Mouse (Mus musculus): ENCODE measurements at regions not wholly inside any gene's neighbourhood (a gene's known extent, or its start where the extent isn't known, plus 50 kb on each side); places are given as distances from the start of the nearest gene placed in this dataset.
A peak's percentile ranks its signal among the peaks of the same experiment; 100 is the strongest.
"Not testable (repeated sequence)": the region's sequence is repeated elsewhere in the genome, so short reads cannot be mapped to it uniquely, and the experiment has no call there.

DNA sequence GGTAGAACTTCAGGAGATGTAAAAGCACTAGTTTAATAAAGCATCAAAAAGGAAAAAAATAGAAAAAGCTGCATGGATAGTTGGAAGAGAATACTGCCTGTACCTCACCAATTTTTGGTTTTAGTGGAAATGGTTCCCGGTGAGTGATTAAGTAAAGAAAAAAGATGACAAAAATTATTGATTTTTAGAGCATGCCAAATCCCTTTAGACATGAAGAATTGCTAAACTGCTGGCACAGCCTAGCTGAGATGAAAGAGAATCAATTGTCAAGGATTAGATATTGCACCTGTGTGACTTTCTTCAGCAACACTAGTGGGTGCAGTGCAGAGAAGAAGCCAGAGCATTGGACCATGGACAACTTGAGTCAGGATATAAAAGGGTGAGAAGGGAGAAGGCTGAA is 348.7 kb upstream of the Cpeb2 start:
- Histone ChIP-seq H3K4me3 (replicated peaks) (no peak overlapping the region), H3K27ac (no peak overlapping the region), H3K4me1 (no peaks in the 10 kb centered on the region), H3K27me3 (no peaks in the 10 kb centered on the region), H3K4me2 (no peak overlapping the region), H3K9ac (no peak overlapping the region), H3K9me3 (no peaks in the 10 kb centered on the region), H3K36me3 (replicated peaks) (no peaks in the 10 kb centered on the region)
- ATAC-seq (ENCODE audit: low FRiP score) = no peak
- WGBS = 93% methylated on average over 1 of the region's 1 CpGs

DNA sequence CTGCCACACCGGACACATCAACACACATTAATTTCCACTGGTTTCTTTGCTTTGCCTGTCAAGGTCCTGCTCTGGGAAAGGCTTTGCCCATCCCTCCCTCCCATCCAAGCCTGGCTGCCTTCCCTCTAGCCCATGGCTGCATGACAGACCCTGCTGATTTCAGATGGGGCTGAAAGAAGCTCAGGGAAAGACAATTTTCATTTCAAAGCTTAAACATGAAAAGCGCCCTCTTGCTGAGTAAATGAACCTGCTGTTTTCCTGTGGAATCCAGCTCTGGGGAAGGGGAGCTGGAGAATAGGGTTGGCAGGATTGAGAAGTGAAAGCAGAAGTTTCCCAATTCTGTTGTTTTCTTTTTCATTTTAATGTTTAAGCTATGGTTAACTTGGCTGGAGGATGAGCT is 341.1 kb upstream of the Cpeb2 start:
- 0 out of 2 replicates have a peak, but pooled peaks have one; percentile 44 for ATAC-seq (ENCODE audit: low FRiP score)
- H3K4me1 ChIP-seq = peaks cover 6% of the 10 kb centered on the region; the same call in 1 of the 2 replicates

DNA sequence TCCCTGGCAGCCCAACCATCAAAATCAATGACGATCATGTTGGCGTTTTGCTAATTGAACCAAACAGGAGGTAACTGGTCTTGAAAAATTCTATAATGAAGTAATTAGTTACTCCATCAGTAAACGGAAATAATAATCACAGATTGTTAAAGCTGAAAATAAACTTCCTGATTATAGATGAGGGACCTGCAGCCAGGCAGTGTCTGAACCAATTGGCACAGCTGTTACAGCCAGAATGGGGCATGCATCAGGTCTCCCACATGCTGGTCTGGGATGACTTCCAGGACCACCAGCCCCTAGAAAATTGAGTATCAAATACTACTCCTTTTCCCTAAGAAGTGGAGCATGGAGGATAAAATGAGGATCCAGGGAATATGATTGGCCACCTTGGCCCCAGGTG is 326.8 kb upstream of the Cpeb2 start:
- no peak overlapping the region for H3K4me2 ChIP-seq
- no peak overlapping the region for H3K27ac ChIP-seq
- no peaks in the 10 kb centered on the region for H3K4me1 ChIP-seq
- H3K27me3 ChIP-seq = no peaks in the 10 kb centered on the region
- no peak overlapping the region for H3K9ac ChIP-seq
- 76% methylated on average over 3 of the region's 3 CpGs for WGBS
- no peaks in the 10 kb centered on the region for H3K9me3 ChIP-seq
- no peaks in the 10 kb centered on the region for H3K36me3 ChIP-seq (replicated peaks)
- no peak overlapping the region for H3K4me3 ChIP-seq (replicated peaks)
- ATAC-seq (ENCODE audit: low FRiP score) = no peak

More for the DNA sequence above, 341.1 kb upstream of the Cpeb2 start:
- H3K4me3 ChIP-seq (replicated peaks) = no peak overlapping the region
- H3K36me3 ChIP-seq (replicated peaks) = no peaks in the 10 kb centered on the region
- H3K27ac ChIP-seq = no peak overlapping the region
- H3K9ac ChIP-seq = no peak overlapping the region
- no peaks in the 10 kb centered on the region for H3K27me3 ChIP-seq
- 14% methylated on average over 2 of the region's 2 CpGs for WGBS
- H3K9me3 ChIP-seq = no peaks in the 10 kb centered on the region
- no peak overlapping the region for H3K4me2 ChIP-seq

GRCm38 (mm10) chr5:42919328-42919727 is 313.6 kb upstream of the Cpeb2 start:
- ATAC-seq (ENCODE audit: low FRiP score) = no peak
- no peak overlapping the region for H3K4me3 ChIP-seq (replicated peaks)

DNA sequence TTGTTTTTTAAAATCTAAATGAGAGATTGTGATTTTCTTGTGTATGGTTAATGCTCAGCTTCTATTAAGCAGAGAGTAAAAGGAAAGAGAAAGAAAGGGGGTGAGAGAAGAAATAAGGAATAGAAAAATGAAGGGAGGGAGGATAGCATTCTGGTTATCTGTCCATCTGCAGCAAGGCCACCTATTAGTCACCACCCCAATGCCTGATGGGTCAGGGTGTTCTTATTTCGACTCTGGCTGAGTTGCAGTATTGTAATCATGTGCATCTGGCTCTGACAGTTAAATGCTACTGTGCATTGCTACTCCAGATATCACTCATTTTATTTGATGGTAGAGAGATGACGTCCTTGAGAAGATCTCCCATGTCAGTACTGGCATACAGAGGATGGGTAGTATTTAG is 300.9 kb upstream of the Cpeb2 start:
- Histone ChIP-seq H3K36me3 (replicated peaks) (no peaks in the 10 kb centered on the region), H3K4me3 (replicated peaks) (no peak overlapping the region), H3K9me3 (no peaks in the 10 kb centered on the region), H3K27me3 (no peaks in the 10 kb centered on the region), H3K4me2 (no peak overlapping the region), H3K9ac (no peak overlapping the region), H3K4me1 (no peaks in the 10 kb centered on the region), H3K27ac (no peak overlapping the region)
- ATAC-seq (ENCODE audit: low FRiP score) = no peak
- WGBS = 69% methylated on average over 2 of the region's 2 CpGs

More at GRCm38 (mm10) chr5:42919328-42919727, 313.6 kb upstream of the Cpeb2 start:
- H3K4me1 ChIP-seq = no peaks in the 10 kb centered on the region
- no peak overlapping the region for H3K9ac ChIP-seq
- H3K4me2 ChIP-seq = no peak overlapping the region
- H3K36me3 ChIP-seq (replicated peaks) = no peaks in the 10 kb centered on the region
- no peaks in the 10 kb centered on the region for H3K9me3 ChIP-seq
- 90% methylated on average over 3 of the region's 3 CpGs for WGBS
- no peak overlapping the region for H3K27ac ChIP-seq
- H3K27me3 ChIP-seq = no peaks in the 10 kb centered on the region

DNA sequence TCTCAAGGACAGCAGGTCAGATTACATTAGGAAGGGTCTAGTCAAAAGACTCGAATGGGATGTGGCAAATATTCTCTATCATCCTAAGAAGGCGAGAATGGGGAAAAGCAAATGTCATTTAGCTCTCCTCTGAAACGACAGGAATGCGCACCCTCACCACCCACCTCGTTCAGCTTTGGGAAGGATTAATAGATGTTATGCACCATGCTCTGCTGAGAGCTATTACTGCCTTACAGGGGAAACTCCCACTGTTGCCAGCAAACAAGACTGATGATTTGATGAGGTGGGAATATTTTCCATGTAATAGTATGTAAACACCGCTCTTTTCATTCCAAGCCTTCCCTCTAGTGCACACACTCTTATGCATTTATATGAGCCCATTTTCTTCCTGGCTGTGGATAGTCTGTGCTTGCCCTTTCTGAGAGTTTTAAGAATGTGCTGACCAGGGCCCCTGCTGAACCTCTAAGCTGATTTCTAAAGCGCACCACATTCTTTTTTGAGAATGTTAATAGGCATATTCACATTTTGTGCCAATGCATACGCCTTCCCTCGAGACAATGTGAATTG is 273.6 kb upstream of the Cpeb2 start:
- Histone ChIP-seq H3K9me3 (no peaks in the 10 kb centered on the region), H3K4me2 (no peak overlapping the region), H3K27ac (no peak overlapping the region), H3K27me3 (no peaks in the 10 kb centered on the region), H3K4me1 (no peaks in the 10 kb centered on the region), H3K4me3 (replicated peaks) (no peak overlapping the region), H3K36me3 (replicated peaks) (no peaks in the 10 kb centered on the region), H3K9ac (no peak overlapping the region)
- 0 out of 2 replicates have a peak, but pooled peaks have one; percentile 33 for ATAC-seq (ENCODE audit: low FRiP score)
- 60% methylated on average over 9 of the region's 9 CpGs for WGBS

DNA sequence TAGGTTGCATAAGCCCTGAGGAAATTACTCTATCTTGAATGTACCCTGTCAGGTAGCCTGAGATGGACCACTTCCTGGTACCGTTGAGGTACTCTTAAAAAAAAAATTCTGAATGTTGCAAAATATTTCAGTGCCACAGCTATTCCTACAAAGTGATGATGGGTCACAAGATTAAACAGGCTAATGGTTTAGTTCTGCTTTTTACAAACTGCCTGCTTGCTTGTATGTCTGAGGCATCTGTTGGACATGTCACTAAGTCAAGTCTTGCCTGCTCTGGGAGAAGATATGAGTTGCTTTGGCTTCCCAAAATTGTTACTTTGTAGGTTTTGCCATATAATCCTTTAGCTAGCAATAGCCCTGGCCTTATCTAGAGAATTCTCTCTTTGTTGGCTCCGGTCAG is 266.0 kb upstream of the Cpeb2 start:
- not testable (repeated sequence) for H3K9ac ChIP-seq; H3K4me3 ChIP-seq (replicated peaks); ATAC-seq (ENCODE audit: low FRiP score); H3K36me3 ChIP-seq (replicated peaks); H3K4me2 ChIP-seq; H3K27ac ChIP-seq; H3K27me3 ChIP-seq; H3K4me1 ChIP-seq; H3K9me3 ChIP-seq
- WGBS = 85% methylated on average over 2 of the region's 2 CpGs

- no peak overlapping the region for H3K4me2 ChIP-seq
- no peak for ATAC-seq (ENCODE audit: low FRiP score)
- no peak overlapping the region for H3K4me3 ChIP-seq (replicated peaks)
- H3K36me3 ChIP-seq (replicated peaks) = no peaks in the 10 kb centered on the region
- H3K9me3 ChIP-seq = no peaks in the 10 kb centered on the region
- no peak overlapping the region for H3K9ac ChIP-seq
- no peak overlapping the region for H3K27ac ChIP-seq
- H3K27me3 ChIP-seq = no peaks in the 10 kb centered on the region
- no peaks in the 10 kb centered on the region for H3K4me1 ChIP-seq
Measured at GRCm38 (mm10) chr5:42969209-42969608, 263.8 kb upstream of the Cpeb2 start.

GRCm38 (mm10) chr5:42969621-42970020 is 263.3 kb upstream of the Cpeb2 start:
- no peaks in the 10 kb centered on the region for H3K9me3 ChIP-seq

DNA sequence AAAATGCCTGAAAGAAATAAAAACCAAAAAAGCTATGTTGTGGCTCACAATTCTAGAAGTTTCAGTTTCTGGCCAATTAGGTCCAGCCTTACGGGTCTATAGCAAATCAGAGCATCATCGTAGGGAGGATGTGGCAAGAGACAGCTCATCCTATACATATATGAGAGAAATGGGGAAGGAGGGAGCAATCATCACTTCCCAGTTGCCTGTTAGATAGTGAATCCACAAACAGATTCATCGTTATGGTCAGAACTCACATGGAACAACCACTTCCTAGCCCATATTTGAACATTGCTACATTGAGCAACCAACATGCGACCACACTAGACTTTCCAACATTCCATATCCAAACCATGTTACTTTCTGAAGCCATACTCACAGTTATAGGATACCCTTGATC is 255.9 kb upstream of the Cpeb2 start:
- H3K4me3 ChIP-seq (replicated peaks) = no peak overlapping the region
- ATAC-seq (ENCODE audit: low FRiP score) = no peak
- H3K4me1 ChIP-seq = no peaks in the 10 kb centered on the region; the same call in 1 of the 2 replicates
- H3K27me3 ChIP-seq = no peaks in the 10 kb centered on the region
- H3K27ac ChIP-seq = no peak overlapping the region
- no peak overlapping the region for H3K4me2 ChIP-seq
- H3K9ac ChIP-seq = no peak overlapping the region
- no peaks in the 10 kb centered on the region for H3K36me3 ChIP-seq (replicated peaks)
- WGBS = 87% methylated on average over 4 of the region's 4 CpGs
- no peaks in the 10 kb centered on the region for H3K9me3 ChIP-seq

More at GRCm38 (mm10) chr5:42969621-42970020, 263.3 kb upstream of the Cpeb2 start:
- H3K9ac ChIP-seq = no peak overlapping the region
- H3K27ac ChIP-seq = no peak overlapping the region
- no peaks in the 10 kb centered on the region for H3K36me3 ChIP-seq (replicated peaks)
- H3K27me3 ChIP-seq = no peaks in the 10 kb centered on the region
- H3K4me2 ChIP-seq = no peak overlapping the region
- H3K4me3 ChIP-seq (replicated peaks) = no peak overlapping the region
- ATAC-seq (ENCODE audit: low FRiP score) = no peak
- WGBS = 83% methylated on average over 3 of the region's 3 CpGs
- no peaks in the 10 kb centered on the region for H3K4me1 ChIP-seq

DNA sequence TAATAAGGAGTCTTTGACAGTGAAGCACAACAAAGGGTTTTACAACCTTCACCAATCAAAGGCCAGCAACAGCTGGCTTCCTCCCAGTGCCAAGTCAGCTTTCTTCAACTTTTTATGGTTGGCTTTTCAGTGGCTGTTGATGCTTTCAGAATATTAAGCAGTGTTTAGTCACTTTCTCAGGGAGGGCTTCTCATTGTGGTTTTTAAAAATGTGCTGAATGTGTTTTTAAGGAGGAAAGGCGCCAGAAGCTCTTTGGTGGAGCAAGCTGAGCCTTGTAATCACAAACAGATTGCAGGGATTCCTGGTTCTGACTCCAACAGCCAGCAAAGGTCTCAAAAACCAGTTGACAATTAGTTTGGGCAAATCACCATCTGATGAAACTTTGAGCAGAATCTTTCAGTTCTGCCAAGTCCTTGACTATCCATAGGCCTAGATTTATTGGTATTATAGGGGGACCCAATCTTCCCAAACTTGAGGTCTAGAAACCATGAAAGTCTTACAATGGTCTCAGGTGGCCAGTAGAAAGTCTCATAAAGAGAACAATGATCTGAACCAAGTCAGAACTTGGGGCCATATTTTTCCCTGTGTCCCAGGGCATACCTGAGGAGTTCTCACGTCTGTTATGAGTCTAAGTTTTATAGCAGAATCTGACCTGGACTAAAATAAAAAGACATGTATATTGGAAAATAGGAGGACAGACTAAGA is 251.9 kb upstream of the Cpeb2 start:
- Histone ChIP-seq H3K36me3 (replicated peaks) (no peaks in the 10 kb centered on the region), H3K4me1 (no peaks in the 10 kb centered on the region; the same call in 1 of the 2 replicates), H3K27me3 (no peaks in the 10 kb centered on the region), H3K9me3 (no peaks in the 10 kb centered on the region), H3K9ac (no peak overlapping the region), H3K4me2 (no peak overlapping the region), H3K27ac (no peak overlapping the region), H3K4me3 (replicated peaks) (no peak overlapping the region)
- no peak for ATAC-seq (ENCODE audit: low FRiP score)
- WGBS = 67% methylated on average over 2 of the region's 2 CpGs

- no peaks in the 10 kb centered on the region for H3K36me3 ChIP-seq (replicated peaks)
- no peak overlapping the region for H3K4me2 ChIP-seq
- H3K9me3 ChIP-seq = no peaks in the 10 kb centered on the region
- H3K27ac ChIP-seq = no peak overlapping the region
- 82% methylated on average over 4 of the region's 4 CpGs for WGBS
- ATAC-seq (ENCODE audit: low FRiP score) = no peak
- no peaks in the 10 kb centered on the region for H3K4me1 ChIP-seq
- H3K4me3 ChIP-seq (replicated peaks) = no peak overlapping the region
- no peak overlapping the region for H3K9ac ChIP-seq
- H3K27me3 ChIP-seq = no peaks in the 10 kb centered on the region
Measured at GRCm38 (mm10) chr5:42986203-42986602, 246.8 kb upstream of the Cpeb2 start.

Measured in forebrain, embryonic 12.5 days (tissue).